Mouse (Mus musculus): Measurements from ENCODE around the gene Cngb1. TPM values are rescaled to one million over a fixed set of nuclear protein-coding genes. Genes with fewer than 3 reads are reported as not detected.

The Cngb1 gene
- polyA plus RNA-seq, 1 experiment, result 0.46 TPM

DNA sequence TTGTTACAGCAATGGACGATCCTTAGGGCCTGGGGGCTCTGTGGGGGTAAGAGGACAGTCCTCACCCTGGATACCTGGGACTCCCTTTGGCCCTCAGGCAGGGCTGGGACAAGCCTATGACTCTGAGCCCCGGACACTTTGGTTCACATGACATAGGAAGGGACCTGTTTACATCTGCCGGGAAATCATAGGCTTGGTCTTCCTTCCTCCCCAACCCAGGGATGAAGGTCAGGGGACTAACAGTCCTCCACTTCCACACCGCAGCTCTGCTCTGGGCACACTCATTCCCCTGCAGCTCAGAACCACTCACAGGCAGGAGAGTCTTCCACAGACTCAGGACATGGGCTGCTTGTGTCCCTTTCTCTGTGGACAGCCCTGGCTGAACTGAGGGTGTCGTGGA, 20.4 kb upstream of the Cngb1 start:
- DNase-seq (ENCODE audit: low read depth, low spot score), result no peak
- WGBS, result 87% methylated on average over 5 of the region's 5 CpGs

DNA sequence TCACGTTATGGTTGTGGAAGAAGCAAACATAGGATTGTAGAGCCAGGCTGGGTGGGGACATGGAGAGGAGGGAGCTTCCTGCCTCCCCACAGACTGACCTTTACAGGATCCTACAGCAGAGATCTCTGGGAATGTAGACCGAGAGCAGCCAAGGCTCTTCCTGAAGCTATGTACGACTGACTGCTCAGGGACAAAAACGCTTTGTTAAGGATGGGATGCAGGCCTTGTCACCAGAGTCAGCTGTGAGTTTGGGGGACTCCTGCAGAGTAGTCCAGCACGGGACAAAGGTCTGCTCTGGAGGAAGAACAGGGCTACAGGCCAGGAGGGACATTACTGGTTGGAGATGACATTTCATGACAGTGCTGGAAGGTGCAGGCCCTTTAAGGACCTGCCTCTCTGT, 18.3 kb upstream of the Cngb1 start:
- 66% methylated on average over 5 of the region's 5 CpGs for WGBS
- no peak for DNase-seq (ENCODE audit: low read depth, low spot score)

DNA sequence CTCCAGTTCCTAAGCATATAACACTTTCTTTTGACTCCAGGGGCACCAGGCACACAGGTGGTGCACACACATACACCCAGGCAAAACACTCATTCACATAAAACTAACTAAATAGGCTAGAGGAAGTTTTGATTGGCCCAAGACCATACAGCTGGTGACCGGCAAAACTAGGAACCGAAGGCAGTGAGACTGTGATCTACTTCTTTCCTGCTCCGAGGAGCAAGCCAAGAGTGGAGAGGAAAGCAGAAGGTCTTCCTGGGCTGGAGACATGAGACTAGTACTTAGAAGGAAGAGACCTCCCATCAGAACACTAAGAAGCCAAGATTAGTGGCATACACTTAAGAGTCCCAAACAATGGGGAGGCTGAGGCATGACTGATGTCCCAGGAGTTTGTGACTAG, 16.8 kb upstream of the Cngb1 start:
- DNase-seq (ENCODE audit: low read depth, low spot score), result no peak
- 32% methylated on average over 3 of the region's 3 CpGs for WGBS

DNA sequence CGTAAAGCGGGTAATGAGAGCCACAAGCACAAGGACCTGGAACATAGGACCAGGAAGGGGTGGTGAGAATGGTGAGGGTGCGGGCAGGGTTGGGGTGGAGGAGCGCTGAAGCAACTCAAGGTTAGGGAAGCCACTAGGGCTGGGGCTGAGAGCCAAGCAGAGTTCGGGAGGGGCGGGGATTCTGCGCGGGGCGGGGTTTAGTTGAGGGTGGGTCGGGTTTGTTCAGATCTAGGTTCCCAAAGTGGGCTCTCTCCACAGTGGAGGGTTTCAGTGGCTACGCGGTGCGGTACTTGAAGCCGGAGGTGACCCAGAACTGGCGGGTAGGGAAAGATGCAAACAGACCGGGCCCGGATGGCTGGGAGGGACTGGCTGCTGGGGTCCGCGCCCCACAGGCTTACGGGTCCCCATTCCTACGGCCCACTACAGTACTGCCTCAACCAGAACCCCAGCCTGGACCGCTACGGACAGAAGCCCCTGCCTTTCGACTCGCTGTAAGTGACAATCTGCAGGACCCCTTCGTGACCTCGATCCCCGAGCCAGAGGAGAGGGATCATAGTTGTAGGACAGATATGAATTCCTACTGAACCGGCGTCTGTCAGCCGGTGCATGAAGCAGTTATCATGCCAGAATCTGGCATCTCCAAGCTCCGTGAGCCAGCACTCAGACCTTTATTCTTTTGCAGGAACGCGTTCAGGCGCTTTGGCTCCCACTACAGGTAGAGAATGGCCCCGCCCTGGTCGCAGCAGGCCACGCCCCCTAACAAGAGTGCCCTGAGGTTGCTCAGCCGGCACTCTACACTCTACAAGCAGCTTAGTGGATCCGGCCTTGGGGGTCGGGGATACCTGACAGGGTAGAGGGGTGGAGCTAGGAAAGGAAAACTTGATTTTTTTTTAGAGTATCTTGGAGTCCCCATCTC, 14.1 kb upstream of the Cngb1 start:
- DNase-seq (ENCODE audit: low read depth, low spot score), result no peak
- 4% methylated on average over 41 of the region's 41 CpGs for WGBS

DNA sequence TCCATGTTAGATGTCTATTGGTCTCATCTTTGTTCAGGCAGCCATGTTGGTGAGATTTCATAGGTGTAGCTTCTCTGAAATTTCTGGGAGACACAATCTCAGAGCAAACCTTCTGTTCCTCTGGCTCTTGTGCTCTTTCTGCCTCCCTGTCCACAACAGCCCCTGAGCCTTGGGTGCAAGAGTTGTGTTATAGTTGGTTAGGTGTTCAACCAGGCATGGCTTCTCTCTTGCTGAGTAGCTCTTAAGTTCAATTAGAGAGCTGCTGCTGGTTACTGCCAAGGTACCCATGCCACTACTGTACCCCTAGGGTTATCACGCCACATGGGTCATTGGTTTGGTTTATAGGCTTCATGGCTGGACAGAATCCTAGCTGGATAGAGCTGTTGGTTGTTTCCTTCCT, 9.0 kb upstream of the Cngb1 start:
- no peak for DNase-seq (ENCODE audit: low read depth, low spot score)
- WGBS, result 95% methylated on average over 1 of the region's 1 CpGs

DNA sequence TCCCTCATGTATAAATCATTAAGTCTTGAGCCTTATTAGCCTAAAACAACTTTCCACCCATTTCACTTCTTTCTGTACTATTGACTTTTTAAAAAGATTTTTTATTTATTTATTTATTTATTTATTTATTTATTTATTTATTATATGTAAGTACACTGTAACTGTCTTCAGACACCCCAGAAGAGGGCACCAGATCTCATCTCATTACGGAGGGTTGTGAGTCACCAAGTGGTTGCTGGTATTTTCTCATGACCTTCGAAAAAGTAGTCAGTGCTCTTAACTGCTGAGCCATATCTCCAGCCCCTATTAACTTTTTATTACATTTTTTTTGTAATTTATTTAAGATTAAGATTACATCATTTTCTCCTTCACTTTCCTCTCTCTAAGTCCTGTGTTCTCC, 8.3 kb upstream of the Cngb1 start:
- WGBS, result 42% methylated on average over 2 of the region's 2 CpGs
- no peak for DNase-seq (ENCODE audit: low read depth, low spot score)

DNA sequence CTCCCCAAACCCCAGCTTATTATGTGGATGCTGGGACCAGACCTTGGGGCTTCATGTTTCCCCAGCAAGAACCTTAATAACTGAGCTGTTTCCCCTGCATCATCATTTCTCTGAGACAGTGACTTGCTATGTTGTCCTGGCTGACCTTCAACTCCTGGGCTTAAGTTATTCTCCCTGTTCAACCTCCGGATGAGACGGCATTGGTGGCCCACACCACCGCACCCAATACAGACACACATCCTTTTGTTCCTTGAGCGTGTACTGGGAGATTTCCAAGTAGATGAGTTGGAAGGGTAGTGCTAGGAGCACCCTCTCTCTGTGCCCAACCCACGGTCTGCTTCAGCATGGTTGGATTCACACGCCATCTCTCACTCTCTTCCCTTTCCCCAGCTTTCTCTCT, 7.5 kb upstream of the Cngb1 start:
- no peak for DNase-seq (ENCODE audit: low read depth, low spot score)
- 78% methylated on average over 6 of the region's 6 CpGs for WGBS

DNA sequence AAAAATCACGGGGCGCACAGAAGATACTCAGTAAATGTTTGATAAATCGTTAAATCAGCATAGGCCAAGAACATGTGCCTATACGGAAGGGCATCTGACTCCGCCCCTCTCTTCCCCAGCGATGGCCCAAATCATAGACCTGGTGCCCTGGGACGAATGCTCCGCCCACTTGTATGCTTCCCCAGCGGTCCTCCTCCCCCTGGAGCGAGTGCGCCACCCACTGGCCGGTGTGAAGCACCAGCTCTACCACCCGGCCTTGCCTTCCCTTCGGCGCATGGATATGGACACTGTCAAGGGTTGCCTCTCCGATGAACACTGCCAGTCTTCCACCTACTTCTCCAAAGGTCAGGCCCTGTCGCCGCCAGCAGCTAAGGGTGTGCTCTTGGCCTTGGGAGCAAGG, 6.5 kb upstream of the Cngb1 start:
- 62% methylated on average over 18 of the region's 18 CpGs for WGBS
- DNase-seq (ENCODE audit: low read depth, low spot score), result no peak

DNA sequence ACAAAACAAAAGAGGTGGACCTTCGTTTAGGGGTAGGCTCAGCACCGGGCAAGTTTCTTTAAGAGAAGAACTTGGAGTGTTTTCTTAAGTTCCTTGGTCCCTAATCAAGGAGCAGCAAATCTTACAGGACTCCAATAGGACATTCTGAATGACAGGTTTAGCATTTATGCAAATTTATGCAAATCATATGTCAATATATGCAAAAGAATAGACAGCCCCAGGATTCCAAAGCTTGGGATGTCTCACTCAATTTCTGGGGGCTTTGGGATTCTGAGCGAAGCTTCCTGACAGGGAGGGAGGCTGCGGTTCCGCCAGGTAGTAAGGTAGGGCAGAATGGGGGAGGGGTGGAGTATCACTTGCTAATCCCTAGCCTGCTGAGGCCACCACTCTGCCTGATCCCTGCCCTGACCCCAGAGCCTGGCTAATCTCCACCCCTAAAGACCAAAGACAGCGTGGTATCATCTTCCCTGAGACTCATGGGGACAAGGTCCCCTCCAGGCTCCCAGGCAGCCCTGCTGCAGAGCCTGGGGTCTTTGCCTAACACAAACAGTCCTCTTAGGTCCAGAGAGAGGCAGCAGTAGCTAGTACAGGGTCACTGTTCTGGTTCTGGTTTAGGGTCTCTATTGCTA, 4.1 kb upstream of the Cngb1 start, which contains the start of gene Tepp:
Gene Tepp (plus strand): TSS at position 225 of the 629 bp plus-strand sequence.
- DNase-seq (ENCODE audit: low read depth, low spot score), result no peak
- WGBS, result 56% methylated on average over 6 of the region's 6 CpGs

DNA sequence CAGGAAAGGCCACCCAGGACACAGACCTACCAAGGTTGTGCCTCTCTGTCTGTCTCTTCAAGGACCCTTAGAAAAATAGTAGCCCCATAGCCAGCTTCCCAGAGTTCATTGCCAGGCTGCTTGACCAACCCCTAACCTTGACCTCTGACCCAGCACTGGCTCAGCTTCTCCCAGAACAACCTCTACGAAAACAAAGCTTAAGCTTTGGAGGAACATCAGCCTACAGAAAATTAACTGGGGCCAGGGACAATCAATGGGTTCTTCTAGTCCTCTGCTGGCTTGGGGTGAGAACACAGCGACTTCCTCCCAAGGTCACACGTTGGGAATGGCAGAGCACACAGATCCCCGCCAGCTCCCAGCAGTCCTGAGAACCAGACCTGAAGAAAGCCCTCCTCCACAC, 859 bp downstream of the Cngb1 start:
- WGBS, result 57% methylated on average over 4 of the region's 4 CpGs
- DNase-seq (ENCODE audit: low read depth, low spot score), result no peak

DNA sequence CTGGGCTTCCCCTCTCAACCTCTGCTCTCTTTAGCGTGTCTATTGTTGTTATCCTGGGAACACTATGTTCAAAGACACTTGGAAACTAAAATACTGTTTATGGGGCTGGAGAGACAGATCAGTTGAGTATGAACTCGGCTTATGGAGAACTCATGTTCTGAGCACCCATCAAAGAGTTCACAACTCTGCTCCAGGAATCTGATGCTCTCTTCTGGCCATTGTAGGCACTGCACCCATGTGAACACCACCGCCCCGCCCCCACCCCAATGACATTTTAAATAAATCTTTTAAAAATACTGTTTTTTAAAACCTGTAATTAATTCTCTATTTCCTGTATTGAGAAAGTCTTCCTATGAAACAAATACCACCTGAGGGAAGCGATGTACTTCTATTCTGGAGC, 4.0 kb downstream of the Cngb1 start:
- WGBS, result 16% methylated on average over 5 of the region's 5 CpGs
- DNase-seq (ENCODE audit: low read depth, low spot score), result no peak

DNA sequence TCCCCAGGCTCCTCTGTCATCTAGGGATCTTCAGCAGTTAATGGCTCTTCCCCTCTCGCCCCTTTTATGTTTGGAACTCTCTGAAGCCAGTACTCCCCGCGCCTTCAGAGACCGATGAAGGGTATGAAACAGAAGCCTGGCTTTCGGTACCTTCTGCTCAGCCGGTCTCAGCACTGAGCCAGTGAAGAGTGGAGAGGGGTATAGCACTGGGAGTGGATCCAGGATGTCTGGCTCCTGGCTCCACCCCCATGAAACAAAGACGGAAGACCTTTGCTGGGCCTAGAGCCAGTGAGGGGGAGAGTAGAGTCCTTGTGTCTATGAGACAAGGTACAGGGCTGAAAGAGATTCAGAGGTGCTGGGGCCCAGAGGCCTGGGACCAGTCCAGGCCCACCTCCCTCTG, 12.5 kb downstream of the Cngb1 start:
- 69% methylated on average over 7 of the region's 7 CpGs for WGBS
- no peak for DNase-seq (ENCODE audit: low read depth, low spot score)

DNA sequence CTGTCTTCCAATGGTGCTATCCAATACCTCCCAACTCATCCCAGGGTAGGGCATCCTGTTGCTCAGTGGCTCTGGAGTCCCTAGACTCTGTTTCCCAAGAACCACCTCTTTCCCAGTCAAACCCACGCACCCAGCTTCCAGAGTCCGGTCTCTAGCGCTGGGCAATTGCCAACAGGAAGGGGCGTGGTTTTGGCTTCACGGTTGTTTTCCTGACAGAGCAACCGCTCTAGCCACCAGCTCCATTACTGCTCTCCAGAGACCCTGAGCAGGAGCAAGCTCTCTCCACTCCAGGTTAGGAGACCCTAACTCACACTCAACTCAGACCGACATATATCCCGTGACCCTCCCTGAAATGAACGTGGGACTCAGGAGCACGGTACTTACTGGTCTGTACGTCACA, 13.2 kb downstream of the Cngb1 start:
- whole genome bisulfite sequencing, result 36% methylated on average over 11 of the region's 11 CpGs
- peak; percentile 36 for DNase-seq (ENCODE audit: low read depth, low spot score)

DNA sequence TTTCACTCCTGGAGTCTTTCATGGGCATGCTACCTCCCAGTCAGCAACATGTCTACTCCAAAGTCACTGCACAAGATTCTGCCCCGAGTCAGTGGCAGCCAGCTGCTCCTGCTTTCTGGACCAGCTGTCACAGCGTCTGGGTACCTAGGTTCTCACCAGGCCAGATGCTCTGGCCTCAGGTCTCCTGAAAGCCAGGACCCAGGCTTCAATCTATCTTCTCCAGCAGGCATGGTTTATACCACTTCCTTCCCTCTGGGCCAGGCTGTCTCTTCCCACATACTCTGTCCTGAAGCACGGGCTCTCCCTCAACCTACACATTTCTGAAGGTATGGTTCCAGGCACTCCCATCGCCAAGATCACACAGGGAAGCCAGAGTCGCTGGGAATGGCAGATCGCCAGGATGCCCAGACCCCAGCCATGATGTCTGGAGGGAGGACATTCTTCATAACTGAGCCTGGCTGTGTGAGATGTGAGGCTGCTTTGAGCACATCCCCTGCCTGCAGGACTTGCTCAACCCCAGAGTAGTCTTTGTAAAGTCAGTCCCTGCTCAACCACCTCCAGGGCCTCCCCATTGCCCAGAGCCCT, 17.2 kb downstream of the Cngb1 start:
- WGBS, result 66% methylated on average over 6 of the region's 6 CpGs
- DNase-seq (ENCODE audit: low read depth, low spot score), result no peak

DNA sequence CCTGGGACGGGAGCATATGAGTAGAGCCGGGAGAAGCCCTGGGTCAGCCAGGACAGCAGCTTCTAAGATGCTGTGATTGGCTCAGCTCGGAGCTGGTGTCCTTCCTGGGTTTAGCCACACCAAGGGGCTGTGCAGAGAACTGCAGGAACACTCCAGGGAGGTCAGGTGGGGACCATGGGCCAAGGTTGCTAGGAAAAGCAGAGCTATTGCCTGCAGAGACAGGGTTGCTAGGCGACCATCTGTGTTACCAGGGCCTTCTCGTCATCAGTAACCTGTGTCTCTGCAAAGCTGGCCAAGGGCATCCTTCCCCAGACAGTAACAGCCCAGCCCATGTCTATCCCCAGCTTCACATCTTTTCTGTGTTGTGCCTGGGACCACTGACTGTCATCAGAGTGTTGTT, 24.9 kb downstream of the Cngb1 start:
- 71% methylated on average over 5 of the region's 5 CpGs for WGBS
- no peak for DNase-seq (ENCODE audit: low read depth, low spot score)

DNA sequence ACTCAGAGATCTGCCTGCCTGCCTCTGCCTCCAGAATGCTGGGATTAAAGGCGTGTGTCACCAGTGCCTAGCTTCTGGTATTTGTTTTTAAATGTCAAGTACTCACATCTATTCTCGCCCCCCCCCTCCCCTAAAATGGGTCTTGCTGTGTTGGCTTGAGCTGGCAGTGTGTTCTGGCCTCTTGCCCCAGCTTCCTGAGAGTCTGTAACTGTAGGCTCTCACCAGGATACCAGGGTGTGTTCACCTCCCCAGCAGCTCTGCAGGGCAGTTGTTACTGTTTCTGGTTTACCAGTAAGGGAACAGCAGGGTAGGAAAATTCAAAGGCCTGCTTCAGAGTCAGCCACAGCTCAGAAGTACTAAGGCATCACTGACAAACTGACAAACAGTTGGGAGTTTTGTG, 33.5 kb downstream of the Cngb1 start:
- no peak for DNase-seq (ENCODE audit: low read depth, low spot score)
- WGBS, result 54% methylated on average over 2 of the region's 2 CpGs

DNA sequence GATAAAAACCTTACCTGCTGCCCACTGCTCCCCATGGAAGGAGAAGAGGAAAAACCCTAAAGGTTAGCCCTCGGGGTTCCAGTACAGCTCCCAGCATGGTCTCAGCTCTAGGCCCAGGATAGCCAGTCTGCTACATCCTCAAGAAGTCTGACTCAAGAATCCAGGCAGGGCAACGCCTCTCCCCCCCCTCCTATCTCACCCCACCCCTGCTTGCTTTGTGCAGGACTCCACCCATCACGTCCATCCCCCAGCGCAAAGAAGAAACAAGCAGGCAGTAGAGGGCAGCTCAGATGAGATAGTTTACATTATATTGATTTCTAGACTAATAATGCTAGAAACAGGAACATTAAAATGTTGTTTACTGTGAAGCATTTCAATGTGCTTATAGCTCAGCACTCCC, 34.5 kb downstream of the Cngb1 start:
- DNase-seq (ENCODE audit: low read depth, low spot score), result no peak
- 30% methylated on average over 4 of the region's 4 CpGs for WGBS

DNA sequence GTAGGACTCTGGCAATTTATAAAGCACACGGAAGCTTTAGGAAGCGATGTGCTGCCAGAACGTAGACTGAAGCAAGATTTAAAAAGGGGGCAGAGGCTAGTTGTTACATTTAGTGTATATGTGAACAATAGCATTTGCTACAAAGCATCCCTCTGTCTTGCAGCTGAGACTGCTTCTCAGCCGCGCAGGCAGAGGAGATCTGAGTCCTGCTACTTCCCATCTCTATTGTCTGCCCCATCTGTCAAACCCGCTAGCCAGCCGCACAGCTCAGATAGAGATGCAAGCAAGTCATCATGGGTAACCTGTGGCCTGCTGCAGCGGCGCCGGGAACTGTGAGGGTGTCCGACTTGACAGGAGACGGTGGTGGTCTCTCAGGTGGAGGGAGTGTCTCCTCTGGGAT, 35.9 kb downstream of the Cngb1 start:
- no peak for DNase-seq (ENCODE audit: low read depth, low spot score)
- 81% methylated on average over 12 of the region's 12 CpGs for WGBS

DNA sequence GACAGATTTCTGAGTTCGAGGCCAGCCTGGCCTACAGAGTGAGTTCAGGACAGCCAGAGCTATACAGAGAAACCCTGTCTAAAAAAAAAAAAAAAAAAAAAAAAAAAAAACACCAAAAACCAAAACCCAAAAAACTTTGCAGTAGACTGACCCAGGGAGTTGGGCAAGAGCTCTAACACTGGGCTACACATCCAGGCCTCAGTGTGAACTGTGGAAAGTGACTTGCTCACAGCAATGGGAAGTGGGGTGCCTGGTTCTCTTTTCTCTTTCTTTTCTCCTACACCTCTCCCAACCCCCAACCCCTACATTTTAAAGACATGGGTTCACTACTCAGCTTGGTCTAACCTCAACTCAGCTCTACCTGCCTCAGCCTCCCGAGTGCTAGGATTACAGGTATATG, 44.2 kb downstream of the Cngb1 start:
- DNase-seq (ENCODE audit: low read depth, low spot score), result no peak
- WGBS, result 79% methylated on average over 2 of the region's 2 CpGs

DNA sequence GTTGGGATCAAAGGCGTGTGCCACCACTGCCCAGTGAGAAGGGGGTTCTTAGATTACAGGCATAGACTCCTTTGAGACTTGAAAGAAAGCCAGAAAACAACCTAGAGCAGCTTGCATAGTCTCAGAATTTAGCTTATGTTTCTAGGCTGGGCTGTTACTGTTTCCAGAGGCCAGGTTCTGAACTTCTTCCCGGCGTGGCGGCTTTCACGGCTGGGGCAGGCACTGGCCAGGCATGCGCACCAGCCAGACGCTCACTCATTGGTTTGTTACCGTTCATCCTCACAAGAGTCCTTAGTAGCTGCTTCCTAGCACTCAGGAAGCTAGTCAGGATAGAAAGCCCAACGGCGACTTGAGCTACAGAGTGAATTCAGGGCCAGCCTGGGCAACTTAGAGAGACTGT, 50.8 kb downstream of the Cngb1 start:
- WGBS, result 86% methylated on average over 10 of the region's 10 CpGs
- no peak for DNase-seq (ENCODE audit: low read depth, low spot score)

Data from large intestine, adult 2 months (tissue).